Mouse (Mus musculus) brain, embryonic 14.5 days (tissue): ENCODE data around the gene Atrnl1.

ENCODE experiments used
- CTCF ChIP-seq: fragments of 200-500 bp; IDR thresholded peaks from 2 replicates; pipeline ENCODE4 v1.5.1; 2012; ENCODE audit warnings: inconsistent platforms, mild to moderate bottlenecking, moderate library complexity, borderline replicate concordance; ENCODE audit not compliant: insufficient read depth, insufficient read length; ENCODE audit errors: extremely low read depth
- POLR2A ChIP-seq: fragments of 200-500 bp; IDR thresholded peaks from 2 replicates; pipeline ENCODE4 v1.6.1; 2012; ENCODE audit warnings: mild to moderate bottlenecking, inconsistent platforms, borderline replicate concordance; ENCODE audit not compliant: poor library complexity, insufficient read depth, insufficient read length, severe bottlenecking; ENCODE audit errors: extremely low read depth

GRCm38 (mm10) chr19:57956459-57956858, 345.6 kb downstream of the Atrnl1 start:
- TF ChIP-seq CTCF (no peak), POLR2A (no peak)
